Mouse (Mus musculus) hindbrain, embryonic 15.5 days (tissue): ENCODE results near the gene Tmem231. TPM values are rescaled to one million over a fixed set of nuclear protein-coding genes. Genes with fewer than 3 reads are reported as not detected.
A peak's percentile ranks its signal among the peaks of the same experiment; 100 is the strongest.

ENCODE experiments used
- ATAC-seq: fragments of 200-750 bp; cut with Nextera tagmentation; 2 replicates; pipeline ENCODE4 v1.8.0; 2017; ENCODE audit warnings: low read depth, moderate number of reproducible peaks, moderate TSS enrichment; ENCODE audit not compliant: low FRiP score
- H3K27ac ChIP-seq: fragments of 300-500 bp; sonication (generic); replicated peaks from 2 replicates; pipeline ENCODE4 v1.5.1; 2015; ENCODE audit warnings: mild to moderate bottlenecking, inconsistent platforms
- H3K27me3 ChIP-seq: fragments of 300-500 bp; sonication (generic); 2 replicates; pipeline ENCODE4 v1.6.1; 2015; ENCODE audit warnings: control low read depth, inconsistent platforms
- H3K36me3 ChIP-seq: fragments of 300-500 bp; sonication (generic); 2 replicates; pipeline ENCODE4 v1.6.1; 2015; ENCODE audit warnings: control low read depth, inconsistent platforms
- H3K4me1 ChIP-seq: fragments of 300-500 bp; sonication (generic); replicated peaks from 2 replicates; pipeline ENCODE4 v1.6.1; 2015; ENCODE audit warnings: control low read depth, inconsistent platforms
- H3K4me2 ChIP-seq: fragments of 300-500 bp; sonication (generic); 2 replicates; pipeline ENCODE4 v1.6.1; 2015; ENCODE audit warnings: moderate library complexity, mild to moderate bottlenecking, inconsistent platforms
- H3K4me3 ChIP-seq: fragments of 300-500 bp; sonication (generic); 2 replicates; pipeline ENCODE4 v1.5.1; 2015; ENCODE audit warnings: mild to moderate bottlenecking, inconsistent platforms
- H3K9ac ChIP-seq: fragments of 300-500 bp; sonication (generic); 2 replicates; pipeline ENCODE4 v1.6.1; 2015; ENCODE audit warnings: inconsistent platforms
- H3K9me3 ChIP-seq: fragments of 300-500 bp; sonication (generic); 2 replicates; pipeline ENCODE4 v1.6.1; 2016; ENCODE audit warnings: control low read depth, inconsistent platforms
- WGBS: fragments of 180-500 bp; shearing (Covaris S2); methylation state at CpG from one replicate; pipeline ENCODE4 v1.1.7; 2015; 5-methylcytosine and 5-hydroxymethylcytosine counted together
- polyA plus RNA-seq: library from polyadenylated mRNA; unstranded; fragments of >200 nt; fragmentation: Nextera tagmentation; extraction: Ambion mirVana; gene quantifications from 2 replicates; pipeline ENCODE4 v1.2.1, GENCODE M21; 2015

Gene Tmem231
- polyA plus RNA-seq, 1 experiment from 2014 or later: 18.9 TPM

DNA sequence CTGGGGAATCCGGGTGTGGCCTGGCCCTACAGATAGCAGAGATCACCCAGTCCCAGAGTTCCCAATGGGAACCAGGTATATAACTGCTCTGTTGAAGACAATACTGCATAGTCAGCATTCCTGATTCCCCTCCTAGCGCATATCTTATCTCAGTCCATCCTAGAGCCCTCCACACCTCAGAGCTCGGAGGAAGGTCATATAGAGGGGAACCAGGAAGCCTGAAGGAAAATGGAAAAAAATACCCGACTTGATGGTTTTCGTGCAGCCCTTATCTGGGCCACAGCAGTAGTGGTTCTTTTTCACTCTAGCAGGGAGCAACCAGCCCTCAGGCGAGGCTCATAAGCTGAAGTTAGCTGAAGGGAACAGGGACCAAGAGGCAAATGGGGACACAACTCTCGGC, 8.7 kb downstream of the Tmem231 start:
- Histone ChIP-seq H3K4me1 (no peaks in the 10 kb centered on the region), H3K4me2 (no peak overlapping the region), H3K27ac (no peak overlapping the region), H3K27me3 (no peaks in the 10 kb centered on the region), H3K4me3 (no peak overlapping the region), H3K9me3 (no peaks in the 10 kb centered on the region), H3K36me3 (no peaks in the 10 kb centered on the region), H3K9ac (no peak overlapping the region)
- WGBS: 86% methylated on average over 7 of the region's 7 CpGs
- no peak for ATAC-seq

DNA sequence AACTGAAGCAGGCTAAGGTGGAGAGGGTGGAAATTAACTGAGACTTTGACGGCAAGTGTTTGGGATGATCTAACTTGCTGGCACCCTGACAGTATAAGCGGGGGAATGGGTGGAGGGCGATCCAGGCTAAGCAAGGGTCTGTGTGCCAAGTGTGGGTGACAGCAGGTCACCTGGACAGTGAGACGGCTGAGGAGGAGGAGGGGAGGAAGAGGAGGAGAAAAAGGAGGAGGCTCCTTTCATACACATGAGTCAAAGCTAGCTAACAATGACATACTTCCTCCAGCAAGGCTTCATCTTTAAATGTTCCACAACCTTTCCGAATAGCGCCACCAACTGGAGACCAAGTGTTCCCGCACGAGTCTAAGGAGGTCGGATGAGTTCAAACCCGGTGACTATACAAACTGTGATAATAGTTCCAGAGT, 10.3 kb downstream of the Tmem231 start:
- H3K9ac ChIP-seq: no peak overlapping the region
- no peaks in the 10 kb centered on the region for H3K4me1 ChIP-seq
- no peak overlapping the region for H3K27ac ChIP-seq
- no peaks in the 10 kb centered on the region for H3K27me3 ChIP-seq
- no peaks in the 10 kb centered on the region for H3K9me3 ChIP-seq
- 28% methylated on average over 10 of the region's 10 CpGs for WGBS
- no peak overlapping the region for H3K4me3 ChIP-seq
- no peak for ATAC-seq
- 0 out of 2 replicates have a peak, but pooled peaks cover 2% of the 10 kb centered on the region for H3K36me3 ChIP-seq
- no peak overlapping the region for H3K4me2 ChIP-seq

GRCm38 (mm10) chr8:111920971-111921370, 12.7 kb downstream of the Tmem231 start:
- H3K27me3 ChIP-seq: no peaks in the 10 kb centered on the region
- no peaks in the 10 kb centered on the region for H3K9me3 ChIP-seq
- H3K4me3 ChIP-seq: no peak overlapping the region
- H3K27ac ChIP-seq: no peak overlapping the region
- H3K4me1 ChIP-seq: no peaks in the 10 kb centered on the region
- H3K9ac ChIP-seq: no peak overlapping the region
- H3K4me2 ChIP-seq: no peak overlapping the region
- no peak for ATAC-seq
- WGBS: 89% methylated on average over 4 of the region's 4 CpGs
- H3K36me3 ChIP-seq: 0 out of 2 replicates have a peak, but pooled peaks cover 10% of the 10 kb centered on the region

DNA sequence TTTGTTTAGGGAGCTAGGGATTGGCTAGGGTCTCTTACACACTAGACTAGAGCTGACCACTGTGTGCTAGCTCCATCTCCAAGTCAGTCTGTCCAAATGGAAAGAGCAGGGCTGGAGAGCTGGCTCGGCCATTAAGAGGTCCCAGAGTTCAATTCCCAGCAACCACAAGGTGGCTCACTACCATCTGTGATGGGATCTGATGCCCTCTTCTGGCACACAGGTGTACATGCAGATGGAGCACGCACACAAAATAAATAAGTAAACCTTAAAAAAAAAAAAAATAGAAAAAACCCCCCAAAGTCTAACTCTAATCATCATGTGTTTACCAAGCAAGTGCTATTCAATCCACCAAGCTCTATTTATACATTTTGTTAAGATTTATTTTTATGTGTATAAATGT, 14.0 kb downstream of the Tmem231 start:
- WGBS: 84% methylated on average over 2 of the region's 2 CpGs
- no peaks in the 10 kb centered on the region for H3K9me3 ChIP-seq
- no peaks in the 10 kb centered on the region for H3K4me1 ChIP-seq
- H3K9ac ChIP-seq: no peak overlapping the region
- 0 out of 2 replicates have a peak, but pooled peaks cover 10% of the 10 kb centered on the region for H3K36me3 ChIP-seq
- no peak overlapping the region for H3K4me2 ChIP-seq
- no peak for ATAC-seq
- H3K4me3 ChIP-seq: no peak overlapping the region
- H3K27me3 ChIP-seq: no peaks in the 10 kb centered on the region
- no peak overlapping the region for H3K27ac ChIP-seq

DNA sequence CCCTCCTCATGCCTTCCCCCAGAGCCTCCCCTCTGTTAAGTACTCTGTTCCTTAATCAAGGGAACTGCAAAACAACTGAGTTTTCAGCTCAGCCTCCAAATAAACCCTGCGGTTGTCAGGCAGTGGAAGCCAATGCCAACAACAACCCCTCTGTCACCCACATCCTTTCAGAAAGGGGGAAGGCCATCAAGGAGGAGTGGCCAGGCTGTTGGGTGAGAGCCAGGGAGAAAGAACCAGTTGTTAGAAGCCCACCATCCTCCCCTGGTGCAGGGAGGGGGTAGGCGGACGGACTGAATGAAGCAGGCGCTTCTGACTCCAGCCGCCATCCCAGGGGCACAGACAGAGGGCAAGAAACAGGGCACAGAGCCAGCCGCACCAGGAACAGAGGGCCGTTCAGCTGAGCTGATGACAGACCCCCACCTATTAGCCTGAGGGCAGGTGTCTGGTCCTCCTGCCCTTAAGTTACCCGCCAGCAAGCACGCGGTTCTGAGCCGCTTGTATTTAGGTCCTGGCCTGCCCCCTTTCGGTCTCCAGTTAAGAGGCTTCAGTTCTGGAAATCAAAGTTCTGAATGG, 20.7 kb downstream of the Tmem231 start:
- H3K4me1 ChIP-seq: peaks cover 21% of the 10 kb centered on the region
- no peaks in the 10 kb centered on the region for H3K27me3 ChIP-seq
- peak overlapping the region; percentile 25 for H3K4me2 ChIP-seq
- ATAC-seq: peak; percentile 91
- no peaks in the 10 kb centered on the region for H3K9me3 ChIP-seq
- H3K4me3 ChIP-seq: no peak overlapping the region
- H3K9ac ChIP-seq: no peak overlapping the region
- WGBS: 33% methylated on average over 12 of the region's 12 CpGs
- H3K27ac ChIP-seq: peak overlapping the region; percentile 48
- 0 out of 2 replicates have a peak, but pooled peaks cover 5% of the 10 kb centered on the region for H3K36me3 ChIP-seq

GRCm38 (mm10) chr8:111911572-111911971, 22.1 kb downstream of the Tmem231 start:
- Histone ChIP-seq H3K9ac (no peak overlapping the region), H3K4me1 (peaks cover 21% of the 10 kb centered on the region), H3K27ac (no peak overlapping the region), H3K27me3 (no peaks in the 10 kb centered on the region), H3K4me3 (no peak overlapping the region), H3K36me3 (no peaks in the 10 kb centered on the region), H3K4me2 (no peak overlapping the region), H3K9me3 (no peaks in the 10 kb centered on the region)
- ATAC-seq: no peak
- 27% methylated on average over 7 of the region's 7 CpGs for WGBS

DNA sequence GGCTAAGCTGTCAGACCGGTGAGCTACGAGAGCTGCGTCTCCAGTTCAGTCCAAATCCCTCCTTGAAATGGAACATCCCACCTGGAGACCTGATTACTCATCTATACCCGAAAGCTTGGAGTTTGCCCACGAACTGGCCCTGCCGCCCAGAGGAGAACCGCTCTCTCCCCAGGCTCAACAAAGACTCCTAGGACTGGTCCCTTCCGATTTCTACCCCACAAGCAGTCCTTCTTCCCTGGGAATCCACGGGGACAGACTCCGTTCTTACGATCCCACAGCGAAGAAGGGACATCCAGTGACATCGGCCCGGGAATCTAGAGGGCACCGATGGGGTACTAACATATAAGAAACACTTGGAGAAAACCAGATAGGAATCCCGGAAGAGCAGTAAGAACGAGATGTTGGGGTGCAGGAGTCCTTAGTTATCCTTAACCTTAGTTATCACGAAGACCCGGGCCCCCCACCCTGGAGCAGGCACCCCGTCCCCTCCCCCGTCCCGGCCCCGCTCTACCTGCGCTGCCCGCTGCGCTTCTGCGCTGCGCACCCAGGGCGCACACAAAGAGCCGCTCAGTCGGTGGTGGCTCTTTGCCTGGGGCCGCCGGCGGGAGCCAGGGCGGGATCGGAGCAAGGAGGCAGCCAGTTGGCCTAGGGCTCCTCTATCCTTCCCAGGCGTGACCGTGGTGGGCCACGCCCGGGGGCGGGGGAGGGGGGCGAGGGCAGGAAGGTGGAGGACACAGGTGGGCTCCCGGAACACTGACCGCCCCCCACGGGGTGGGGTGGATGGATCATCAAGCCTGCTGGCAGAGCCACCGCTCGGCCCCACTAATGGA, 23.8 kb downstream of the Tmem231 start, which contains the start of gene Chst5:
Gene Chst5 (minus strand): TSS at position 827 of the 830 bp plus-strand sequence.
- peak within 1 kb of the TSS; percentile 44 for H3K4me3 ChIP-seq
- peaks cover 21% of the 10 kb centered on the region for H3K4me1 ChIP-seq
- no peaks in the 10 kb centered on the region for H3K27me3 ChIP-seq
- 3% methylated on average over 41 of the region's 47 CpGs for WGBS
- H3K27ac ChIP-seq: no peak within 1 kb of the TSS; the same call in 1 of the 2 replicates
- no peaks in the 10 kb centered on the region for H3K36me3 ChIP-seq
- peak; percentile 63; the same call in 1 of the 2 replicates for ATAC-seq
- no peaks in the 10 kb centered on the region for H3K9me3 ChIP-seq
- H3K4me2 ChIP-seq: peak within 1 kb of the TSS; percentile 88
- peak within 1 kb of the TSS; percentile 62 for H3K9ac ChIP-seq

- no peak for ATAC-seq
- Histone ChIP-seq H3K36me3 (no peaks in the 10 kb centered on the region), H3K4me3 (no peak overlapping the region), H3K9ac (no peak overlapping the region), H3K27ac (no peak overlapping the region), H3K4me2 (no peak overlapping the region), H3K4me1 (peaks cover 15% of the 10 kb centered on the region), H3K27me3 (no peaks in the 10 kb centered on the region), H3K9me3 (no peaks in the 10 kb centered on the region)
- WGBS: 69% methylated on average over 7 of the region's 8 CpGs
Observed at GRCm38 (mm10) chr8:111905500-111906121, 28.1 kb downstream of the Tmem231 start.

DNA sequence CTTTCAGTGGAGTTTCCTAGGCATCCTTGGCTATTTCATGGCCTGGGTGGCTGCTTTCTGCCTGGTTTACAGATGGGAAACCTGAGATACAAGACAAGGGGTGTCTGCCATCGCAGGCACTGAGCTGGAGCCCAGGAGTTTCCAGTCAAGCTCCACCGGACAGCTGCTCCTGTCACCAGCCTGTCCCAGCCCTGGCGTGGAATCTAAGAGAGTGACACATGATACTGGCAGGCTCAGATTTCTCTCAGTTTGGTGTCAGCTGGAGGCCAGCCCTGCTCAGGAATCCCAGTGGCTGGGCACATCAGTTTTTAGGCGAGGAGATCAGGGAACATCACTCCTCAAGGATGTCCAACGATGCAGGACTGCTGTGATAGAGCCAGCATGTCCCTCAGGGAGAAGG, 31.6 kb downstream of the Tmem231 start:
- H3K4me3 ChIP-seq: no peak overlapping the region
- no peaks in the 10 kb centered on the region for H3K4me1 ChIP-seq
- H3K27ac ChIP-seq: no peak overlapping the region
- no peak overlapping the region for H3K4me2 ChIP-seq
- no peaks in the 10 kb centered on the region for H3K27me3 ChIP-seq
- no peaks in the 10 kb centered on the region for H3K9me3 ChIP-seq
- no peak for ATAC-seq
- no peaks in the 10 kb centered on the region for H3K36me3 ChIP-seq
- 40% methylated on average over 5 of the region's 5 CpGs for WGBS
- H3K9ac ChIP-seq: no peak overlapping the region

- H3K9ac ChIP-seq: no peak overlapping the region
- H3K4me3 ChIP-seq: no peak overlapping the region
- no peak for ATAC-seq
- H3K4me1 ChIP-seq: no peaks in the 10 kb centered on the region
- no peaks in the 10 kb centered on the region for H3K9me3 ChIP-seq
- 32% methylated on average over 10 of the region's 10 CpGs for WGBS
- no peak overlapping the region for H3K27ac ChIP-seq
- H3K27me3 ChIP-seq: no peaks in the 10 kb centered on the region
- no peaks in the 10 kb centered on the region for H3K36me3 ChIP-seq
- H3K4me2 ChIP-seq: no peak overlapping the region
Observed at GRCm38 (mm10) chr8:111898586-111898985, 35.1 kb downstream of the Tmem231 start.

DNA sequence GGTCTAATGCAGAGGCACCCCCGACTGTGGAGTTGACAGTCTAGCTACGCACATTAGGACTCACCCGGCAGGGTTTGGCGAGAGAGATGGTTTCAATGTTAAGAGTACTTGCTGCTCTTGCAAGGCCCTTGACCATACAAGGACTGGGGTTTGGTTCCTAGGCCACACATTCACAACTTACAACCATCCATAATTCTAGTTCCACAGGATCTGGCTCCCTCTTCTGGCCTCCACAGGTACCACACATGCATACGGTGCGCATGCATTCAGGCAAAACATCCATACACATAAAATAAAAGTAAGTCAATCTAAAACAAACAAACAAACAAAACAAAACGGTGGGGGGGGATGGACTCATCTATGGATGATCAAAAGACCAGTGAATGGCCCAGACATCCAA, 38.7 kb downstream of the Tmem231 start:
- no peak overlapping the region for H3K9ac ChIP-seq
- H3K4me3 ChIP-seq: no peak overlapping the region
- no peaks in the 10 kb centered on the region for H3K36me3 ChIP-seq
- no peaks in the 10 kb centered on the region for H3K9me3 ChIP-seq
- no peak overlapping the region for H3K4me2 ChIP-seq
- WGBS: 87% methylated on average over 7 of the region's 7 CpGs
- peaks cover 27% of the 10 kb centered on the region for H3K27me3 ChIP-seq
- H3K27ac ChIP-seq: no peak overlapping the region
- no peak for ATAC-seq
- H3K4me1 ChIP-seq: peaks cover 6% of the 10 kb centered on the region

GRCm38 (mm10) chr8:111892615-111893014, 41.1 kb downstream of the Tmem231 start:
- Histone ChIP-seq H3K27me3 (peaks cover 49% of the 10 kb centered on the region), H3K4me2 (no peak overlapping the region), H3K9ac (no peak overlapping the region), H3K9me3 (no peaks in the 10 kb centered on the region), H3K4me1 (peaks cover 11% of the 10 kb centered on the region), H3K36me3 (no peaks in the 10 kb centered on the region), H3K27ac (no peak overlapping the region), H3K4me3 (no peak overlapping the region)
- ATAC-seq: no peak
- 69% methylated on average over 5 of the region's 5 CpGs for WGBS
